Mouse (Mus musculus): Measurements from ENCODE around the gene Nlrx1.

DNA sequence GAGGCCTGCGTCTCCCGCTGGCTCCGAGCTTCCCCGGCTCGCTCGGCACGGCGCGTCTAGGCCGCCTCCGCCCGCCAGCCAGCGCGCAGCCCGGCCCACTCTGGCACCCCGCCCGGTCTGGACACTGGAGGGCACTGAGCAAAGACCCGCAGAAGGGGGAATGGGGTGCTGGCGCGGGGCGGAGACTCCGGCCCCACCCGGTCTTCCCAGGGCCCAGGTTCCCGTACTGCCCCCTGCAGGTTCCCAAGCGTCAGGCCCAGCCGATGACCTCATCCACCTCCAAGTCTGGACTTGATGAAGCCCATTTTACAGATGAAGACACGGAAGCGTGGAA lies 405 bp downstream of the Nlrx1 start:
- peak; percentile 88 for TF ChIP-seq POLR2A (IDR thresholded peaks at IDR 0.05; ENCODE audit: insufficient read length, low read depth)
- no peak for TF ChIP-seq TCF12 (IDR thresholded peaks at IDR 0.05; ENCODE audit: insufficient read depth, poor library complexity, severe bottlenecking)
- TF ChIP-seq E2F4 (IDR thresholded peaks at IDR 0.05; ENCODE audit: insufficient read depth): no peak

Measured in myocyte (in vitro differentiated cells).